Comparison of ENCODE assay signal across 16 mouse cellular contexts in the genomic region with DNA sequence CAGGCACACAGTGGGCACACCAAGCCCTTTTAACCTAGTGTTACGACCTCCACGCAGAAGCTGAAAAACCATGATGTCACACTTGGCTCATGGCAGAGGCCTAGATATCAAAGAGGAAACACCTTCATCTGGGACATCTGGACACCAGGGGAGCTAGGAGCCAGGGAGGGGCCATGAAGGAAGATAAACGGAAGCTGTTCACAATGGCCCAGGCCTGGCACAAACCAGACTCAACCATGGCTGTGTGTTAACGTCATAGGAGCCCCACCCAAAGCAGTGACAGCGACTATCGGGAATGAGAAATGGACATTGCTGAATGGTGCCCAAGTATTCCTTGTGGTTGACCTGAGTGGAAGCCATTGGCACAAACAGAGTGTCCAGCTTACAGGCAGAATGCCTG. TPM values are rescaled to one million over a fixed set of nuclear protein-coding genes. Genes with fewer than 3 reads are reported as not detected.
A peak's percentile ranks its signal among the peaks of the same experiment; 100 is the strongest.
DNase-seq lines count a peak whose midpoint lies in the region; ATAC-seq and TF ChIP-seq lines count a peak whose summit lies in the region.
"Had no signal": no experiment of that assay in that cellular context is flagged by ENCODE, and none has a peak within 500 bp of the region (broad histone marks: within the 10 kb centered on the region; RNA-seq: fewer than 3 reads in every experiment).

No protein-coding gene starts in this region.

- no peak overlapping the region for H3K27ac ChIP-seq in kidney, adult 2 months (ENCODE audit: insufficient read depth, low read depth, low read length)
- no peak overlapping the region for H3K27ac ChIP-seq in kidney, embryonic 16.5 days (ENCODE audit: low read length)
- no peak overlapping the region for H3K27ac ChIP-seq in heart, postnatal 0 days (ENCODE audit: low read depth)
- H3K27ac ChIP-seq in lung, embryonic 14.5 days (ENCODE audit: low read depth), result no peak overlapping the region
- H3K27ac ChIP-seq in midbrain, embryonic 13.5 days, result no peak overlapping the region
- H3K27ac ChIP-seq: embryonic facial prominence, embryonic 12.5 days; forebrain, embryonic 13.5 days; hindbrain, postnatal 0 days; neural tube, embryonic 12.5 days had no signal

- TF ChIP-seq POLR2A in kidney, adult 2 months (IDR thresholded peaks at IDR 0.05; ENCODE audit: low read depth, low read length), result no peak

- no peak overlapping the region for H3K9ac ChIP-seq in kidney, embryonic 16.5 days (replicated peaks; ENCODE audit: low read length)
- H3K9ac ChIP-seq in heart, postnatal 0 days (replicated peaks; ENCODE audit: low read depth, low read length), result no peak overlapping the region
- no peak overlapping the region for H3K9ac ChIP-seq in lung, embryonic 14.5 days
- H3K9ac ChIP-seq in midbrain, embryonic 13.5 days (replicated peaks), result no peak overlapping the region
- H3K9ac ChIP-seq: embryonic facial prominence, embryonic 12.5 days; forebrain, embryonic 13.5 days; neural tube, embryonic 12.5 days had no signal

- TF ChIP-seq CTCF in kidney, adult 2 months (conservative IDR thresholded peaks at IDR 0.05; ENCODE audit: insufficient read depth, insufficient read length, low read depth, low read length), result no peak
- no peak for TF ChIP-seq CTCF in heart, postnatal 0 days (IDR thresholded peaks at IDR 0.05; ENCODE audit: low read depth)
- no peak for TF ChIP-seq CTCF in lung, embryonic 14.5 days (IDR thresholded peaks at IDR 0.05; ENCODE audit: low read depth)

- H3K27me3 ChIP-seq in kidney, adult 2 months (replicated peaks; ENCODE audit: control insufficient read depth, insufficient read depth, low read length), result no peaks in the 10 kb centered on the region
- no peaks in the 10 kb centered on the region for H3K27me3 ChIP-seq in kidney, embryonic 16.5 days (ENCODE audit: insufficient read depth, low read length)
- no peaks in the 10 kb centered on the region for H3K27me3 ChIP-seq in heart, postnatal 0 days (ENCODE audit: control insufficient read depth, insufficient read depth, low read length)
- H3K27me3 ChIP-seq in lung, embryonic 14.5 days (ENCODE audit: insufficient read depth, low read length), result no peaks in the 10 kb centered on the region
- no peaks in the 10 kb centered on the region for H3K27me3 ChIP-seq in midbrain, embryonic 13.5 days
- H3K27me3 ChIP-seq: CH12.LX; embryonic facial prominence, embryonic 12.5 days; forebrain, embryonic 13.5 days; neural tube, embryonic 12.5 days had no signal

- DNase-seq in kidney, adult 2 months, result peak; percentile 56
- DNase-seq in heart, postnatal 0 days (ENCODE audit: low spot score), result peak; percentile 45
- DNase-seq in lung, embryonic 14.5 days, result peak; percentile 5
- DNase-seq in gastrocnemius, adult 8-10 months (ENCODE audit: low spot score in 2 of 2), result no peak
- DNase-seq in ovary, adult 18-20 months (ENCODE audit: low spot score), result no peak
- DNase-seq: cerebellum, adult 9-11 months; right cerebral cortex, adult 18-20 months; thymus, postnatal 14 days had no signal

- no peaks in the 10 kb centered on the region for H3K4me1 ChIP-seq in kidney, adult 2 months (ENCODE audit: control insufficient read depth, insufficient read depth, low read length)
- H3K4me1 ChIP-seq in kidney, embryonic 16.5 days (ENCODE audit: insufficient read depth, low read length), result no peaks in the 10 kb centered on the region
- H3K4me1 ChIP-seq in heart, postnatal 0 days (ENCODE audit: control insufficient read depth, insufficient read depth), result no peaks in the 10 kb centered on the region
- H3K4me1 ChIP-seq in lung, embryonic 14.5 days (ENCODE audit: insufficient read depth), result no peaks in the 10 kb centered on the region
- H3K4me1 ChIP-seq in midbrain, embryonic 13.5 days (replicated peaks), result peaks cover 42% of the 10 kb centered on the region
- H3K4me1 ChIP-seq: embryonic facial prominence, embryonic 12.5 days had no signal

- no peak overlapping the region for H3K4me3 ChIP-seq in kidney, adult 2 months (ENCODE audit: insufficient read depth, low read depth, low read length)
- H3K4me3 ChIP-seq in kidney, embryonic 16.5 days (ENCODE audit: low read length), result no peak overlapping the region
- no peak overlapping the region for H3K4me3 ChIP-seq in heart, postnatal 0 days (ENCODE audit: low read depth, low read length)
- H3K4me3 ChIP-seq in lung, embryonic 14.5 days (ENCODE audit: low read depth, low read length), result no peak overlapping the region
- no peak overlapping the region for H3K4me3 ChIP-seq in midbrain, embryonic 13.5 days (replicated peaks)
- H3K4me3 ChIP-seq: embryonic facial prominence, embryonic 12.5 days; forebrain, embryonic 13.5 days; neural tube, embryonic 12.5 days had no signal

- ATAC-seq in kidney, embryonic 16.5 days (ENCODE audit: low FRiP score, low TSS enrichment), result no peak
- ATAC-seq in heart, postnatal 0 days (ENCODE audit: insufficient read depth, low read depth), result peak; percentile 51
- ATAC-seq in lung, embryonic 14.5 days (ENCODE audit: insufficient read depth), result no peak
- no peak for ATAC-seq in midbrain, embryonic 13.5 days
- ATAC-seq: forebrain, embryonic 13.5 days; hindbrain, postnatal 0 days had no signal

- peaks cover 4% of the 10 kb centered on the region; the same call in 1 of the 2 replicates for H3K9me3 ChIP-seq in kidney, embryonic 16.5 days (ENCODE audit: low read length)
- no peaks in the 10 kb centered on the region for H3K9me3 ChIP-seq in heart, postnatal 0 days (replicated peaks; ENCODE audit: control insufficient read depth, low read length)
- H3K9me3 ChIP-seq in lung, embryonic 14.5 days (ENCODE audit: low read depth, low read length), result no peaks in the 10 kb centered on the region; the same call in 1 of the 2 replicates
- H3K9me3 ChIP-seq in midbrain, embryonic 13.5 days, result no peaks in the 10 kb centered on the region
- H3K9me3 ChIP-seq: forebrain, embryonic 13.5 days; neural tube, embryonic 12.5 days had no signal

- 71% methylated on average over 6 of the region's 6 CpGs for WGBS in kidney, adult 2 months
- WGBS in kidney, embryonic 16.5 days, result 77% methylated on average over 6 of the region's 6 CpGs
- WGBS in heart, postnatal 0 days, result 61% methylated on average over 6 of the region's 6 CpGs
- 78% methylated on average over 6 of the region's 6 CpGs for WGBS in lung, embryonic 14.5 days
- WGBS in midbrain, embryonic 13.5 days, result 90% methylated on average over 6 of the region's 6 CpGs

- no peak overlapping the region for H3K4me2 ChIP-seq in kidney, embryonic 16.5 days (replicated peaks; ENCODE audit: low read depth, low read length)
- no peak overlapping the region for H3K4me2 ChIP-seq in heart, postnatal 0 days (ENCODE audit: low read depth, low read length)
- H3K4me2 ChIP-seq in lung, embryonic 14.5 days, result no peak overlapping the region
- H3K4me2 ChIP-seq in midbrain, embryonic 13.5 days (replicated peaks), result no peak overlapping the region
- H3K4me2 ChIP-seq: embryonic facial prominence, embryonic 12.5 days; forebrain, embryonic 13.5 days; liver, embryonic 11.5 days; neural tube, embryonic 12.5 days had no signal

- no peaks in the 10 kb centered on the region for H3K36me3 ChIP-seq in kidney, adult 2 months (ENCODE audit: control insufficient read depth, insufficient read depth, low read length)
- H3K36me3 ChIP-seq in kidney, embryonic 16.5 days (ENCODE audit: insufficient read depth, low read length), result peaks cover 34% of the 10 kb centered on the region
- H3K36me3 ChIP-seq in heart, postnatal 0 days (replicated peaks; ENCODE audit: control insufficient read depth, insufficient read depth, low read length), result no peaks in the 10 kb centered on the region
- peaks cover 47% of the 10 kb centered on the region for H3K36me3 ChIP-seq in lung, embryonic 14.5 days (ENCODE audit: insufficient read depth)
- peaks cover 98% of the 10 kb centered on the region for H3K36me3 ChIP-seq in midbrain, embryonic 13.5 days

- TF ChIP-seq EP300 in heart, postnatal 0 days (IDR thresholded peaks at IDR 0.05; ENCODE audit: low read depth), result no peak

RNA-seq across cellular contexts. Expression of gene Nsg1, which starts 13.2 kb away (rescaled TPM):
- 11.4 and 11.6 TPM in 2 replicates for polyA plus RNA-seq in kidney, adult 2 months (2012; rRNA removed)
- polyA plus RNA-seq in kidney, embryonic 16.5 days (2015; fragmentation: Nextera tagmentation; extraction: Ambion mirVana), result 67.7 and 69.7 TPM in 2 replicates
- total RNA-seq in heart, postnatal 0 days (2014; rRNA removed; ENCODE audit: low replicate concordance), result 9.0 and 29.2 TPM in 2 replicates
- polyA plus RNA-seq in heart, postnatal 0 days (2015; fragmentation: Nextera tagmentation; extraction: Ambion mirVana), result 12.5 and 14.7 TPM in 2 replicates
- polyA plus RNA-seq in lung, embryonic 14.5 days (2014; fragmentation: Nextera tagmentation; extraction: Ambion mirVana), result 18.2 and 23.6 TPM in 2 replicates
- 1 to 10 TPM in 3 of 4 experiments, under 1 TPM in 1; 0.63 to 1.8 (median 1.4) TPM for total RNA-seq in gastrocnemius, adult 8-10 months (2022)
- polyA plus RNA-seq in midbrain, embryonic 13.5 days (2015; fragmentation: Nextera tagmentation; extraction: Ambion mirVana), result 870 and 950 TPM in 2 replicates

Comparison
In these comparisons a context has a peak if more than half of its experiments do, and no peak if none do; other contexts are left out.
1. DNase-seq: peak in kidney, adult 2 months (single experiment), heart, postnatal 0 days (single experiment) and lung, embryonic 14.5 days (single experiment); none in gastrocnemius, adult 8-10 months (0 of 2) and ovary, adult 18-20 months (single experiment).
2. RNA of gene Nsg1, which starts 13.2 kb away (polyA plus RNA-seq): 870 to 950 TPM in midbrain, embryonic 13.5 days; 67.7 to 69.7 TPM in kidney, embryonic 16.5 days, 18.2 to 23.6 TPM in lung, embryonic 14.5 days, 12.5 to 14.7 TPM in heart, postnatal 0 days and 11.4 to 11.6 TPM in kidney, adult 2 months; every median in the first group is over 10 times any median in the second.